Mouse (Mus musculus) lung, embryonic 15.5 days (tissue): Measurements from ENCODE around the gene Hhip. TPM values are rescaled to one million over a fixed set of nuclear protein-coding genes. Genes with fewer than 3 reads are reported as not detected.

Source experiments
- ATAC-seq: fragments of 200-750 bp; cut with Nextera tagmentation; 2 replicates; pipeline ENCODE4 v1.8.0; 2017; ENCODE audit warnings: moderate number of reproducible peaks, borderline replicate concordance; ENCODE audit not compliant: low FRiP score, low TSS enrichment; ENCODE audit errors: extremely low read depth
- H3K27ac ChIP-seq: fragments of 300-500 bp; sonication (generic); 2 replicates; pipeline ENCODE4 v1.5.1; 2015; ENCODE audit warnings: moderate library complexity, mild to moderate bottlenecking, inconsistent platforms
- H3K27me3 ChIP-seq: fragments of 300-500 bp; sonication (generic); 2 replicates; pipeline ENCODE4 v1.6.1; 2015; ENCODE audit warnings: inconsistent platforms
- H3K36me3 ChIP-seq: fragments of 300-500 bp; sonication (generic); 2 replicates; pipeline ENCODE4 v1.6.1; 2015; ENCODE audit warnings: inconsistent platforms
- H3K4me1 ChIP-seq: fragments of 300-500 bp; sonication (generic); 2 replicates; pipeline ENCODE4 v1.6.1; 2015; ENCODE audit warnings: inconsistent platforms
- H3K4me2 ChIP-seq: fragments of 300-500 bp; sonication (generic); 2 replicates; pipeline ENCODE4 v1.6.1; 2015; ENCODE audit warnings: inconsistent platforms, mild to moderate bottlenecking, moderate library complexity
- H3K4me3 ChIP-seq: fragments of 300-500 bp; sonication (generic); 2 replicates; pipeline ENCODE4 v1.5.1; 2015; ENCODE audit warnings: mild to moderate bottlenecking, inconsistent platforms
- H3K9ac ChIP-seq: fragments of 300-500 bp; sonication (generic); 2 replicates; pipeline ENCODE4 v1.6.1; 2015; ENCODE audit warnings: inconsistent platforms
- H3K9me3 ChIP-seq: fragments of 300-500 bp; sonication (generic); 2 replicates; pipeline ENCODE4 v1.6.1; 2016; ENCODE audit warnings: inconsistent platforms
- WGBS: fragments of 180-500 bp; shearing (Covaris S2); methylation state at CpG from one replicate; pipeline ENCODE4 v1.1.7; 2015; 5-methylcytosine and 5-hydroxymethylcytosine counted together
- polyA plus RNA-seq: library from polyadenylated mRNA; unstranded; fragments of >200 nt; fragmentation: Nextera tagmentation; extraction: Ambion mirVana; gene quantifications from 2 replicates; pipeline ENCODE4 v1.2.1, GENCODE M21; 2015

Gene Hhip
- polyA plus RNA-seq, 1 experiment from 2014 or later: 60.5 TPM

DNA sequence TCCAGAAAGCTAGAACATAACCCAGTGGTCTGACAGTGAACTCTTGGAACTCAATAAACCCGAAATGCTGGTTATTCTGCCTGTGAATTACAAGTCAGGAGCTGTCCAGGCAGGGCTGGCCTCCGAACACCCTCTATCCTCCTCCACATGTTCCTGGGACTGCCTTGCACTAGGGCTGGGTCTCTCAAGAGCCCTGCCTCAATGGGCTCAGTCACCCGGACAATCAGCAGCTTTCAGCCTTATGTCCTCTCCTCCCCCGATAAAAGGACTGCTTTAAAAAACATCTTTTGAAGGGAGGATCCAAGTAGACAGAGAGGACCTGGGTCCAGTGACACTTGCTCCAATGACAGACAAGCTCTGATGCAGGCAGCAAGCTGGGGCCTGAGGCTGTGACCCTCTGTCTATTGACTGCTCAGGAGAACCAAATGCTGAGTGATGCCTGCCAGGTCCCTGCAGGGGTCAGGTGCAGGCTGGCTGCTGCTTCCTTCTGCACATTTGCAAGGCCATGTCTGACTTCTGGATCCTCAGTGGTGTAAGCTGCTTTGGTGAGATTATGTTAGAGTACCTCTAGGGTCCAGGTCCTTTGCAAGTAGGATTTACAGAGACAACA lies 20.1 kb downstream of the Hhip start:
- H3K27ac ChIP-seq: no peak overlapping the region
- 67% methylated on average over 4 of the region's 4 CpGs for WGBS
- no peak overlapping the region for H3K4me2 ChIP-seq
- H3K9ac ChIP-seq: no peak overlapping the region
- no peaks in the 10 kb centered on the region for H3K9me3 ChIP-seq
- H3K36me3 ChIP-seq: no peaks in the 10 kb centered on the region
- H3K27me3 ChIP-seq: no peaks in the 10 kb centered on the region
- ATAC-seq: no peak
- no peak overlapping the region for H3K4me3 ChIP-seq
- no peaks in the 10 kb centered on the region for H3K4me1 ChIP-seq

DNA sequence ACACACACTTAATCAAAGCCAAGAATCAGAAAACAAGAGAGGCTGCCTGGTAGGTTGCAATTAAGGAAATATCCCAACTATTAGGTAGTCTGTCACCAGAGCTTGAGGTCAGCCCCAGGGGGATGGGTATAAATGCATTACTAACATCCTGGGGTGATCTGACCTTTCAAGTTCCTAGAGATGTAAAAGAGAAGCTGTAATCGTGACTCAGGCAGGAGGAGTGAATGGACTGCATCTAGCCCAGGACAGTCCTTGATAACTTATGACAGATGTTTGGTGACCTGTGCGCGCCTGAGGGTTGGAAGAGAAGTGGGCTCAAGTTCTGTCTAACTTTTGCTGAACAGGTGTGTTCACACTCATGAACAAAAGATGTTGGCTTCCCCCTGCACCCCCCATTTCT lies 25.2 kb downstream of the Hhip start:
- no peak overlapping the region for H3K9ac ChIP-seq
- H3K4me3 ChIP-seq: no peak overlapping the region
- ATAC-seq: no peak
- no peaks in the 10 kb centered on the region for H3K9me3 ChIP-seq
- H3K36me3 ChIP-seq: no peaks in the 10 kb centered on the region
- whole genome bisulfite sequencing: 50% methylated on average over 3 of the region's 3 CpGs
- H3K27ac ChIP-seq: no peak overlapping the region
- H3K4me1 ChIP-seq: 0 out of 2 replicates have a peak, but pooled peaks cover 9% of the 10 kb centered on the region
- H3K4me2 ChIP-seq: no peak overlapping the region
- H3K27me3 ChIP-seq: no peaks in the 10 kb centered on the region

DNA sequence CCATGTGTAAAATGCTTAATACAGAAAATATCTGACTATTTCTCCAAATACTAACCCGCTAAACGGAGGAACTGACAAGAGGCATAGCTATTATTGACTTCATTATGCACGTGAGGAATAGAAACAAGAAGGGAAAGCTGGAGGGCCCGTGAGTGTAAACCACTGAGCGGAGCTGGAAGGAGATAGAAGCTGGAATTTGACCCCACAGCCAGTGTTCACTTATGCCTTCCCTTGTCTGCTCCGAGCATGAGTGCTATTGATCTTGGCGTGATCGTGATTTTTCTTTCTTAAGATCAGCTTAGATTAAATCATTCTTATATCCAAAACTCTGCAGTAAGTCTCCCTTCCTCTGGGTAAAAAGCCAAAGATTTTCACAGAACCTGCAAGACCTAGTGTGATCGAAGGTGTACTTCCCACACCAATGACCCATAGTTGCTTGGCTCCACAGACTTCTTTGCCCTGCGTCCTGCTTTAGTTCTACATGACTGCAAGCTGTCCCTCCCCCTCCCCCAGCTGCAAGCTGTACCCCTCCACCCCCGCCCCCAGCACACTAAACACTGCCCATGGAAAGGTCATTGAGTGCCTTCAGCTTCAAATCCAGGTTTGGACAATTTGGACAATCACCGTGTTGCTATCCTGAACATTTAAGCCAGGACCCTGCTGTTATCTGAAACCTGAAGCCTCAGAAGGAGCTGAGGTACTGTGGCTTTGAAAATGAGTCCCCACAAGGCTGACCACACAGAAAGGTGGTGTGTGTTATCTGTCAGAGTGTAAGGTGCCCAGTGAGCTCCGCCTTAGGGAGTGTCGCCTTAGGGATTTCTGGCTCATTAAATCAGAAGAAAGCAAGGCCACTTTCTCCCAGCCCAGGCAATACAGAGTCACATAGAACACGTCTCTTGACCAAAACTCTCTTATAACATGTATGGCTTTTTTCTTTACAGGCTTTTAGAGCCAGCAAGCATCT lies 26.2 kb downstream of the Hhip start:
- H3K27me3 ChIP-seq: no peaks in the 10 kb centered on the region
- no peak overlapping the region for H3K4me3 ChIP-seq
- WGBS: 40% methylated on average over 15 of the region's 15 CpGs
- ATAC-seq: no peak
- H3K9ac ChIP-seq: no peak overlapping the region
- H3K4me1 ChIP-seq: 0 out of 2 replicates have a peak, but pooled peaks cover 9% of the 10 kb centered on the region
- H3K4me2 ChIP-seq: no peak overlapping the region
- H3K36me3 ChIP-seq: no peaks in the 10 kb centered on the region
- H3K27ac ChIP-seq: no peak overlapping the region
- no peaks in the 10 kb centered on the region for H3K9me3 ChIP-seq

DNA sequence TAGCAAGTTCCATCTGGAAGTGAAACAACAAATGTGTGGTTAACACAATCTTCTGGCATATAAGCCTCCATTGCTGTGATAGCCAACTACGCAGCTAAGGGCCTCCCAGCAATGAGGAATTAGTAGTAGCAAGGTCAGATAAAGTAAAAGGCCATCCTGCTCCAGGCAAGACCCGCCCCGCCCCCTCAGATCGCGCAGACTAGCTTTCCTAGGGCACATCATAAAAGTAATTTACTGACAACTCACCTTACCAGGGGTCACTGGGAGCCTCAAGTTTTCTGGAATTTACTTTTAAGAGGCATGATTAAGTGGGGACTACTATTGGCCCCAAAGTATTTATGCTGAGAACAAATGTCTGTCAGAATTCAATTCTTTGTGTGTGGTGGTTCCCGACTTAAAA lies 28.2 kb downstream of the Hhip start:
- Histone ChIP-seq H3K4me1 (0 out of 2 replicates have a peak, but pooled peaks cover 9% of the 10 kb centered on the region), H3K9me3 (no peaks in the 10 kb centered on the region), H3K27me3 (no peaks in the 10 kb centered on the region), H3K27ac (no peak overlapping the region), H3K9ac (no peak overlapping the region), H3K4me3 (no peak overlapping the region), H3K36me3 (no peaks in the 10 kb centered on the region), H3K4me2 (no peak overlapping the region)
- 66% methylated on average over 6 of the region's 6 CpGs for WGBS
- ATAC-seq: no peak

- Histone ChIP-seq H3K9me3 (no peaks in the 10 kb centered on the region), H3K4me1 (no peaks in the 10 kb centered on the region), H3K4me3 (no peak overlapping the region), H3K9ac (no peak overlapping the region), H3K27ac (peak overlapping the region; percentile 29; the same call in 1 of the 2 replicates), H3K27me3 (no peaks in the 10 kb centered on the region), H3K36me3 (no peaks in the 10 kb centered on the region), H3K4me2 (no peak overlapping the region)
- 61% methylated on average over 5 of the region's 5 CpGs for WGBS
- ATAC-seq: peak; percentile 19; the same call in 1 of the 2 replicates
These were observed 37.3 kb downstream of the Hhip start for GRCm38 (mm10) chr8:80020469-80020868.

DNA sequence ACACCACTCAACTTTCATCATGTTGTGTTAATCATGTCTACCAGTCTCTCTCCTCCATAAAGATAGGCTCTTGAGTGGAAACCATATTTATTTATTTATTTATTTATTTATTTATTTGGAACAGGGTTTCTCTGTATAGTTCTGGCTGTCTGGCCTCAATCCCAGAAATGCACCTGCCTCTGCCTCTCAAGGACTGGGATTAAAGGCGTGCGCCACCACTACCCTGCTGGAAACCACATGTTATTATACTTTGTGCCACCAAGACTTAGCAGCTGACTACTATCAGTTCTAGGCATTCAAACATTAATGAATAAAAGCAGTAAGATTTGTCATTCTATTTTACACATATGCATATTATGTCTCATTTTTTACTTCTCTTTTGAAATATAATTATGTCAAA lies 42.0 kb downstream of the Hhip start:
- Histone ChIP-seq H3K27ac (no peak overlapping the region), H3K4me3 (no peak overlapping the region), H3K4me2 (no peak overlapping the region), H3K36me3 (no peaks in the 10 kb centered on the region), H3K9me3 (no peaks in the 10 kb centered on the region), H3K9ac (no peak overlapping the region), H3K4me1 (no peaks in the 10 kb centered on the region), H3K27me3 (no peaks in the 10 kb centered on the region)
- WGBS: 96% methylated on average over 2 of the region's 2 CpGs
- ATAC-seq: no peak

GRCm38 (mm10) chr8:80004421-80004820 lies 53.4 kb downstream of the Hhip start:
- no peaks in the 10 kb centered on the region for H3K36me3 ChIP-seq
- 83% methylated on average over 5 of the region's 5 CpGs for WGBS
- peaks cover 4% of the 10 kb centered on the region; the same call in 1 of the 2 replicates for H3K4me1 ChIP-seq

GRCm38 (mm10) chr8:80002313-80002712 lies 55.5 kb downstream of the Hhip start:
- no peak for ATAC-seq
- H3K4me2 ChIP-seq: no peak overlapping the region
- H3K4me1 ChIP-seq: peaks cover 10% of the 10 kb centered on the region; the same call in 1 of the 2 replicates
- 83% methylated on average over 5 of the region's 5 CpGs for WGBS
- no peak overlapping the region for H3K9ac ChIP-seq
- peaks cover 2% of the 10 kb centered on the region; the same call in 1 of the 2 replicates for H3K36me3 ChIP-seq
- no peak overlapping the region for H3K27ac ChIP-seq
- no peak overlapping the region for H3K4me3 ChIP-seq
- H3K9me3 ChIP-seq: no peaks in the 10 kb centered on the region
- no peaks in the 10 kb centered on the region for H3K27me3 ChIP-seq

More at GRCm38 (mm10) chr8:80004421-80004820, 53.4 kb downstream of the Hhip start:
- ATAC-seq: no peak
- no peak overlapping the region for H3K9ac ChIP-seq
- no peaks in the 10 kb centered on the region for H3K27me3 ChIP-seq
- H3K4me3 ChIP-seq: no peak overlapping the region
- H3K9me3 ChIP-seq: no peaks in the 10 kb centered on the region
- no peak overlapping the region for H3K4me2 ChIP-seq
- H3K27ac ChIP-seq: no peak overlapping the region

DNA sequence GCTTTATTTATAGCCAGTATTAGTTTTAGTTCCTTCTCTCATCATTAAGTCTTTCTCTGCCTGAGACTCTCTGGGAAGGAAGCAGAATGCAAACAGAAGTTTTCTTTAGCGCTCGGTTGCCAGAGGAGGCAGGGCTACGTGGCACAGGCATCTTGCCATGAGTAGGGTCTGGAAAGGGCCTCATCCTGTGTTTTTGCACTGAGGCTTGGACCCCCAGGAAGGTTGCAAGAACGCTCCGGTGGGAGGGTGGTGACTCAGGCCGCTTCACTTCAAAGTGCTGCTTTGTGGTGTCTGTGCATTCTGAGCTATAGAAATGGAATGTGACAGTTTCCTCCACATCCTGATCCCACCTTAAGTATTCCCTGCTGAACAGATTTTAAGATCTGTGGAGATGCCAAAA lies 62.7 kb downstream of the Hhip start:
- Histone ChIP-seq H3K9ac (no peak overlapping the region), H3K9me3 (no peaks in the 10 kb centered on the region), H3K36me3 (peaks cover 5% of the 10 kb centered on the region; the same call in 1 of the 2 replicates), H3K27ac (no peak overlapping the region), H3K27me3 (no peaks in the 10 kb centered on the region), H3K4me2 (no peak overlapping the region), H3K4me3 (no peak overlapping the region), H3K4me1 (peaks cover 33% of the 10 kb centered on the region)
- ATAC-seq: no peak
- WGBS: 35% methylated on average over 6 of the region's 6 CpGs

GRCm38 (mm10) chr8:79993507-79993906 lies 64.3 kb downstream of the Hhip start:
- peak; percentile 73; the same call in 1 of the 2 replicates for ATAC-seq
- Histone ChIP-seq H3K9me3 (no peaks in the 10 kb centered on the region), H3K9ac (no peak overlapping the region), H3K36me3 (peaks cover 5% of the 10 kb centered on the region; the same call in 1 of the 2 replicates), H3K27me3 (no peaks in the 10 kb centered on the region), H3K4me1 (peaks cover 27% of the 10 kb centered on the region), H3K4me3 (no peak overlapping the region), H3K27ac (no peak overlapping the region), H3K4me2 (no peak overlapping the region)
- 68% methylated on average over 1 of the region's 1 CpGs for WGBS

DNA sequence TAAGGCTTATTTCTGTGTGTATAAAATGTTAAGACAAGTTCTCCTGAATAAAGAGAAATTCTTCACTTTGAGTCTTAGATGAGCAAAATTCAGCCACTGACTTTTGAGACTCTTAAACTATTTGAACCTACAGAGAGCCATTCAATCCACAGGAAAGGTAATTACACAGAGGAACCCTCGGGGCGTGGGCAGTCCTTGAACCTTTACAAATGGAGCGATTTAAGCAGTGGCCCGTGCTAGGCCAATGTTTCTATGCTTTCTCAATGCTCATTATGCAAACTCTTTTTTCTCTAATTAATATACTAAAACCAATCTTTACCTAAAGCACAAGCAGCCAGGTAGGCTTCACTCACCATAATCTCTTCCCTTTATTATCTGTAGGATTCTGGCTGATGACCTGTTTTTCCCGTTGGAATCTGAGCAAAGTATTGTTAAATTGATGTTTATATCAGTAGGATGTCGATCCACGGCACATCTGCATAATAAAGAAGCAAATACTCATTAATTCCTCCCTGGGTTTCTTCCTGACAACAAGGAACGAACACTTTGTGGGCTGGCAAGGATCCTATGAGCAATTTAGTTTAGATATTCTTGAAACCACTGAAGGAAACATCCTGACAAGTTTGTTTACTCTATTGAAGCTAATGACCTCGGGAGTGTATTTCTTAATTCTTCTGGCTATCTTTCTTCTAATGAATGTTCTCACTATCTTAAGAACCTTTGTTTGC lies 65.5 kb downstream of the Hhip start:
- no peak for ATAC-seq
- no peaks in the 10 kb centered on the region for H3K9me3 ChIP-seq
- H3K36me3 ChIP-seq: 0 out of 2 replicates have a peak, but pooled peaks cover 3% of the 10 kb centered on the region
- no peak overlapping the region for H3K4me3 ChIP-seq
- no peak overlapping the region for H3K4me2 ChIP-seq
- no peak overlapping the region for H3K27ac ChIP-seq
- no peak overlapping the region for H3K9ac ChIP-seq
- no peaks in the 10 kb centered on the region for H3K27me3 ChIP-seq
- H3K4me1 ChIP-seq: peaks cover 23% of the 10 kb centered on the region
- 44% methylated on average over 9 of the region's 9 CpGs for WGBS
